In the genomic region with DNA sequence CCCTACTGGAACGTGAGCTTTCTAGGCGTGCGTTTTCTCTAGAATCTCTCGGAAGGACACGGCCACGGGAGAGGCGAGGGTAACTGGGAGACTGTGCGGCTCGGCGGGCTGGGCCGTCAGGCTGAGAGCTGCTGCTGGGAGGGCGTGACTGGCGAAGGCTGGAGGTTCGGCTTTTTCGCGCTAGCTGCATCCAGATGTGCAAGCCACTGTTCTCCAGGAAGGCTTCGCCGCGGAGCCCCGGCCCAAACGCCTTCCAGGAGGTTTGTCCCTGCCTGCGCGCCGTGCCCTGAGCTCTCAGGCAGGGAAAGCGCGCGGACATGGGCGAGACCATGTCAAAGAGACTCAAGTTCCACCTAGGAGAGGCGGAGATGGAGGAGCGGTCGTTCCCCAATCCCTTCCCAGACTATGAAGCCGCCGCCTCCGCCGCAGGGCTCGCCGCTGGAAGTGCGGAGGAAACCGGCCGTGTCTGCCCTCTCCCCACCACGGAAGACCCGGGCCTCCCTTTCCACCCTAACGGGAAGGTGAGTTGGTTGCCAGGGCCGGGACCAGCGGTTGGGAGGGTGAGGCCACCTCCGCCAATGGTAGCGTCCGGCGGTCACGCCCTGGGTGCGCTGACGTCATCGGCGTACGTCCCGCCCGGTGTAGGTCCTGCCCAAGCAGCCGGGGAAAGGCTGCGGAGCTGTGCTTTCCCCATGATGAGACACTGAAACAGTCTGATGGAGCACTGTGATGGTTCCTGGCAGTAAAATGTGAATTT, we compare ENCODE assay signal across 8 mouse cellular contexts. TPM values are rescaled to one million over a fixed set of nuclear protein-coding genes. Genes with fewer than 3 reads are reported as not detected.
DNase-seq lines count a peak whose midpoint lies in the region; ATAC-seq lines count a peak whose summit lies in the region.

No protein-coding gene starts in this region.

- peak overlapping the region; percentile 98 for H3K27ac ChIP-seq in lung, embryonic 16.5 days (ENCODE audit: low read length)

- peak overlapping the region; percentile 71 for H3K4me3 ChIP-seq in lung, embryonic 16.5 days (ENCODE audit: low read length)

- H3K4me1 ChIP-seq in lung, embryonic 16.5 days (replicated peaks; ENCODE audit: control insufficient read depth, insufficient read depth, low read length) = peaks cover 4% of the 10 kb centered on the region; the same call in 1 of the 2 replicates

- under 1% methylated on average over 57 of the region's 59 CpGs for WGBS in lung, embryonic 16.5 days

- H3K9ac ChIP-seq in lung, embryonic 16.5 days (ENCODE audit: low read length) = peak overlapping the region; percentile 87

- peak; percentile 85 for DNase-seq in MEL-GATA-1-ER (ENCODE audit: extremely low read depth, low read depth)
- peak; percentile 97 for DNase-seq in cerebellum, adult 8-10 months
- DNase-seq in forelimb bud, embryonic 11.5 days (ENCODE audit: low read depth, low spot score) = peak; percentile 93
- peak; percentile 84 for DNase-seq in layer of hippocampus, adult 9-10 months (ENCODE audit: low spot score)
- DNase-seq in ovary, postnatal 10 days (ENCODE audit: low spot score) = peak; percentile 94
- peak; percentile 89 to 91 for DNase-seq in thymus, postnatal 10 days (ENCODE audit: low spot score in 2 of 2)

- ATAC-seq in hematopoietic stem cell, adult 5-6 weeks (replicated peaks in 1 of 2; ENCODE audit: insufficient read depth in 1 of 2, low FRiP score in 2 of 2, low TSS enrichment in 1 of 2, low read depth in 1 of 2, poor library complexity in 2 of 2, severe bottlenecking in 2 of 2) = peak; percentile 97 to 98
- peak; percentile 100 for ATAC-seq in lung, embryonic 16.5 days (ENCODE audit: low read depth)

- no peaks in the 10 kb centered on the region for H3K27me3 ChIP-seq in lung, embryonic 16.5 days (ENCODE audit: control insufficient read depth, insufficient read depth, low read depth, low read length)

- H3K36me3 ChIP-seq in lung, embryonic 16.5 days (ENCODE audit: control insufficient read depth, insufficient read depth, low read length) = no peaks in the 10 kb centered on the region

- H3K4me2 ChIP-seq in lung, embryonic 16.5 days (ENCODE audit: low read depth, low read length) = peak overlapping the region; percentile 81

- H3K9me3 ChIP-seq in lung, embryonic 16.5 days (ENCODE audit: control insufficient read depth, low read length) = no peaks in the 10 kb centered on the region

RNA-seq across cellular contexts. Expression of a gene that starts 0.6 kb away (rescaled TPM):
- 37.1 and 64.0 TPM in 2 replicates for total RNA-seq in hematopoietic stem cell, adult 5-6 weeks (2017)
- polyA plus RNA-seq in lung, embryonic 16.5 days (2015; fragmentation: Nextera tagmentation; extraction: Ambion mirVana) = 25.0 and 28.1 TPM in 2 replicates

RNA-seq across cellular contexts. Expression of a gene that starts 11.0 kb away (rescaled TPM):
- 20.1 and 22.0 TPM in 2 replicates for total RNA-seq in hematopoietic stem cell, adult 5-6 weeks (2017)
- 15.2 and 15.3 TPM in 2 replicates for polyA plus RNA-seq in lung, embryonic 16.5 days (2015; fragmentation: Nextera tagmentation; extraction: Ambion mirVana)

Comparison
In these comparisons a context has a peak if more than half of its experiments do, and no peak if none do; other contexts are left out.
1. Peak in every context shown above with its lines: DNase-seq, ATAC-seq, H3K4me3 ChIP-seq and H3K27ac ChIP-seq.